Mouse (Mus musculus): ENCODE results near the gene Lrrn2.

DNA sequence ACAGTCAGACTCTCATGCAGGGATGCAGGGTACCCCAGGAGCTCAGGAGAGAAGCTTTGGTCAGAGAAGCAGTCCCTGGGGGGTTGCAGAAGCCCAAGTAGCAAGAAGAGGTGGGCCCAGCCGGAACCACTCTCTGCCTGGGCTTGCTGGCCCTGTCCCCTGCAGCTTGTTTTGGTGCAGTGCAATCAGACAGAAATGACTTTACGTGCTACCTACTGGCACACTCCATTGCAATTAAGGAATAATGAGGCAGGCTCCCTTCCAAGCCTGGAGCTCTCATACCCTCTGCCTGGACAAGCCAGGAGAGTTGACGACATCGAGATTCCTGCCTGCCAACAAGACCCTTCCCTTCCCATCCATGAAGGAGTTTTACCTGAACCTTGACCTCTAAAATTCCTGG lies 50.2 kb downstream of the Lrrn2 start:
- no peak for TF ChIP-seq POLR2A (IDR thresholded peaks at IDR 0.05; ENCODE audit: low read depth, low read length)
- no peak for TF ChIP-seq CTCF (IDR thresholded peaks at IDR 0.05; ENCODE audit: borderline replicate concordance, insufficient read depth, low read length)
